ENCODE assay signal across 8 mouse cellular contexts in genomic region chr2:155236362-155236992, GRCm38 (mm10). TPM values are rescaled to one million over a fixed set of nuclear protein-coding genes. Genes with fewer than 3 reads are reported as not detected.
A peak's percentile ranks its signal among the peaks of the same experiment; 100 is the strongest.
DNase-seq lines count a peak whose midpoint lies in the region; ATAC-seq lines count a peak whose summit lies in the region.

TSS of gene Dynlrb1 (plus strand) at chr2:155236533.

- no peaks in the 10 kb centered on the region for H3K27me3 ChIP-seq in heart, embryonic 10.5 days (ENCODE audit: insufficient read depth, poor library complexity, severe bottlenecking)
- no peaks in the 10 kb centered on the region for H3K27me3 ChIP-seq in kidney, embryonic 15.5 days

- WGBS in heart, embryonic 10.5 days = under 1% methylated on average over 50 of the region's 50 CpGs
- under 1% methylated on average over 50 of the region's 50 CpGs for WGBS in kidney, embryonic 15.5 days

- DNase-seq in B cell, adult 2 months = peak; percentile 93 to 94
- peak; percentile 99 for DNase-seq in brain, adult 2 months (ENCODE audit: low read depth, low spot score)
- peak; percentile 99 for DNase-seq in heart, embryonic 10.5 days (ENCODE audit: low spot score)
- peak; percentile 97 for DNase-seq in liver
- DNase-seq in spleen, postnatal 4 days (ENCODE audit: low spot score in 2 of 2) = peak; percentile 97 to 99

- H3K4me1 ChIP-seq in heart, embryonic 10.5 days = peaks cover 23% of the 10 kb centered on the region
- H3K4me1 ChIP-seq in kidney, embryonic 15.5 days = peaks cover 22% of the 10 kb centered on the region

- H3K27ac ChIP-seq in heart, embryonic 10.5 days = peak within 1 kb of the TSS; percentile 95
- peak within 1 kb of the TSS; percentile 95 for H3K27ac ChIP-seq in kidney, embryonic 15.5 days

- ATAC-seq in erythroblast, adult 5-6 weeks (replicated peaks; ENCODE audit: low FRiP score, poor library complexity, severe bottlenecking) = peak; percentile 98
- peak; percentile 99 for ATAC-seq in kidney, embryonic 15.5 days (replicated peaks; ENCODE audit: low FRiP score)
- ATAC-seq in monocyte, adult 5-6 weeks (replicated peaks; ENCODE audit: insufficient number of reproducible peaks, low FRiP score, low TSS enrichment, poor library complexity, severe bottlenecking) = peak; percentile 97

- peak within 1 kb of the TSS; percentile 82 for H3K9ac ChIP-seq in kidney, embryonic 15.5 days

- H3K4me2 ChIP-seq in kidney, embryonic 15.5 days = peak within 1 kb of the TSS; percentile 82

- no peaks in the 10 kb centered on the region for H3K9me3 ChIP-seq in heart, embryonic 10.5 days
- H3K9me3 ChIP-seq in kidney, embryonic 15.5 days (replicated peaks) = no peaks in the 10 kb centered on the region

- peaks cover 9% of the 10 kb centered on the region for H3K36me3 ChIP-seq in heart, embryonic 10.5 days
- 0 out of 2 replicates have a peak, but pooled peaks cover 6% of the 10 kb centered on the region for H3K36me3 ChIP-seq in kidney, embryonic 15.5 days

- peak within 1 kb of the TSS; percentile 83 for H3K4me3 ChIP-seq in heart, embryonic 10.5 days
- peak within 1 kb of the TSS; percentile 83 for H3K4me3 ChIP-seq in kidney, embryonic 15.5 days (replicated peaks)

RNA-seq across cellular contexts. Expression of gene Dynlrb1, which starts in this region (rescaled TPM):
- total RNA-seq in erythroblast, adult 5-6 weeks (2015; ENCODE audit: low replicate concordance) = 83.8 and 114 TPM in 2 replicates
- 25.0 and 51.9 TPM in 2 replicates for total RNA-seq in erythroblast, adult 5-6 weeks (2017; ENCODE audit: low replicate concordance)
- polyA plus RNA-seq in heart, embryonic 10.5 days (2016; fragmentation: Nextera tagmentation; extraction: Ambion mirVana) = 380 and 389 TPM in 2 replicates
- 371 and 388 TPM in 2 replicates for polyA plus RNA-seq in kidney, embryonic 15.5 days (2015; fragmentation: Nextera tagmentation; extraction: Ambion mirVana)
- total RNA-seq in monocyte, adult 5-6 weeks (2017) = 66.0 to 110 TPM (median 92.2 TPM) in 3 replicates

Comparison
In these comparisons a context has a peak if more than half of its experiments do, and no peak if none do; other contexts are left out.
1. Peak in every context shown above with its lines: DNase-seq, ATAC-seq, H3K4me3 ChIP-seq and H3K27ac ChIP-seq.